Mouse (Mus musculus) kidney, adult 2 months (tissue): Measurements from ENCODE around the gene Hinfp. TPM values are rescaled to one million over a fixed set of nuclear protein-coding genes. Genes with fewer than 3 reads are reported as not detected.
A peak's percentile ranks its signal among the peaks of the same experiment; 100 is the strongest.

Source experiments
- DNase-seq: peaks from one replicate; pipeline ENCODE4 v3.0.0; 2021
- H3K27ac ChIP-seq: fragments of 200-500 bp; 2 replicates; pipeline ENCODE4 v1.5.1; 2012; ENCODE audit warnings: low read depth, low read length, control low read depth, inconsistent platforms; ENCODE audit not compliant: insufficient read depth
- H3K27me3 ChIP-seq: fragments of 200-500 bp; replicated peaks from 2 replicates; pipeline ENCODE4 v1.6.1; 2012; ENCODE audit warnings: mild to moderate bottlenecking, moderate library complexity, low read length, inconsistent platforms; ENCODE audit not compliant: control insufficient read depth, insufficient read depth
- H3K36me3 ChIP-seq: fragments of 200-500 bp; 2 replicates; pipeline ENCODE4 v1.6.1; 2012; ENCODE audit warnings: mild to moderate bottlenecking, moderate library complexity, low read length, inconsistent platforms; ENCODE audit not compliant: control insufficient read depth, insufficient read depth
- H3K4me1 ChIP-seq: fragments of 200-500 bp; 2 replicates; pipeline ENCODE4 v1.6.1; 2011; ENCODE audit warnings: low read length; ENCODE audit not compliant: control insufficient read depth, insufficient read depth
- H3K4me3 ChIP-seq: fragments of 200-500 bp; 2 replicates; pipeline ENCODE4 v1.5.1; 2011; ENCODE audit warnings: mild to moderate bottlenecking, low read depth, low read length, control low read depth; ENCODE audit not compliant: insufficient read depth
- CTCF ChIP-seq: fragments of 200-500 bp; conservative IDR thresholded peaks from 2 replicates; pipeline ENCODE4 v1.5.1; 2011; ENCODE audit warnings: low read depth, mild to moderate bottlenecking, control low read depth, low read length, moderate library complexity, mixed read lengths; ENCODE audit not compliant: insufficient read depth, insufficient read length
- POLR2A ChIP-seq: fragments of 200-500 bp; IDR thresholded peaks from one replicate; pipeline ENCODE4 v1.6.1; 2011; ENCODE audit warnings: low read depth, low read length, control low read depth
- WGBS: fragments of 180-500 bp; shearing (Covaris S2); methylation state at CpG from one replicate; pipeline ENCODE4 v1.1.7; 2018; 5-methylcytosine and 5-hydroxymethylcytosine counted together
- polyA plus RNA-seq: library from polyadenylated mRNA; depleted of rRNA; stranded (reverse); fragments of >200 nt; gene quantifications from 2 replicates; pipeline ENCODE4 v1.2.3, GENCODE M21; 2012

Gene Hinfp
- polyA plus RNA-seq, 1 experiment = 14.4 TPM

DNA sequence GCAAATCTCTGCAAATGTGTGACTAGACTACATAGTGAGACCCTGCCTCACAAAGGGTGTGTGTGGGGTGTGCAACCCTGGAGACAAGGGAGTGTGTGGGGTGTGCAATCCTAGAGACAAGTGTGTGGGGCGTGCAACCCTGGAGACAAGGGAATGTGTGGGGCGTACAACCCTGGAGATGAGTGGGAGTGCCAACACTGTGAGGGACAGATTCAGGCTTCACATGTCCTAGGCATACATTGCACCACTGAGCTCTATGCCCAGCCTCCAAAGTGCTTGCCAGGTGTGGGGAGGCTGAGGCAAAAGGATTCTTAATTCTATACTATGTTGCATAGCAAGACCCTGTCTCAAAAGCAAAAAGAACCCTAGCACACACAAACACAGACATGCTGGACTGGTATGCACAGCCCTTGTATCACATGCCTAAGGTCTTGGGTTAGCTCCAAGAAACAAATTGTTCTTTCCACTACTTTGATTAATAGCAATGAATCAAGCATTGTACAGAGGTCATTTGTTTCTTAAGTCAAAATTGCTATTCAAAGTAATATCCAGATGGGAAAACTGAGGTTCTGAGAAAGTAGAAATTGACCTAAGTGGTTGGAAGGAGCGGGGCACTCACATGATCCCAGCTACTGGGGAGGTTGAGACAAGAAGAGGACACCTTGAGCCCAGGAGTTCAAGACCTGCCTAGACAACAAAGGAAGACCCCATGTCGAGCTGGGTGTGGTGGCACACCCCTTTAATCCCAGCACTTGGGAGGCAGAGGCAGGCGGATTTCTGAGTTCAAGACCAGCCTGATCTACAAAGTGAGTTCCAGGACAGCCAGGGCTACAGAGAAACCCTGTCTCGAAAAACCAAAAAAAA, 40.3 kb upstream of the Hinfp start:
- no peak overlapping the region for H3K27ac ChIP-seq
- H3K36me3 ChIP-seq = peaks cover 2% of the 10 kb centered on the region; the same call in 1 of the 2 replicates
- H3K4me1 ChIP-seq = peaks cover 11% of the 10 kb centered on the region; the same call in 1 of the 2 replicates
- DNase-seq = peak; percentile 32
- H3K4me3 ChIP-seq = no peak overlapping the region
- no peaks in the 10 kb centered on the region for H3K27me3 ChIP-seq
- TF ChIP-seq CTCF (no peak), POLR2A (no peak)
- 77% methylated on average over 6 of the region's 6 CpGs for WGBS

- under 1% methylated on average over 39 of the region's 39 CpGs for WGBS
- no peaks in the 10 kb centered on the region for H3K27me3 ChIP-seq
Measured at GRCm38 (mm10) chr9:44343781-44344421, 38.4 kb upstream of the Hinfp start, which contains the start of gene Hmbs. TSS of gene Hmbs (minus strand) at chr9:44344228.

DNA sequence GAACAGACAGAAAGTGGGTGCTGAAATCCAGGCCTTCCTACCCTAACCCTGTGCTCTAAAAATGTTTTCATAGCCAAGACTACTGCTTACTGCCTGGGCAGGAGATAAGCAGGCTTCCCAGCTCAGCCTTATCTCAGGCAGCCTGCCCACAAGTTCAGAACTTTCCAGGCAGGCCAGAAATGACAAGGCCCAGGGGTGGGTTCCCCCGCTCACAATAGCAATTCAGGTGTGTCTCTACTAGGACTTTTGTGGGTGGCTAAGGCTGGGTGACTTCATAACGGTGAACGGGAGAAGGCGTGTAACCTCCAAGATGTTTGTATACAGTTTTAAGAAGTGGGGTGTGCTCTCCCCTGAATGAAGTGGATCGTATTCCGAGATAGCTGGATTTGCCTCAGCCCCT, 37.8 kb upstream of the Hinfp start:
- no peaks in the 10 kb centered on the region for H3K27me3 ChIP-seq
- H3K27ac ChIP-seq = peak overlapping the region; percentile 19
- no peak for TF ChIP-seq POLR2A
- TF ChIP-seq CTCF = no peak
- H3K36me3 ChIP-seq = no peaks in the 10 kb centered on the region
- WGBS = 6% methylated on average over 6 of the region's 6 CpGs
- peaks cover 11% of the 10 kb centered on the region; the same call in 1 of the 2 replicates for H3K4me1 ChIP-seq
- peak overlapping the region; percentile 94 for H3K4me3 ChIP-seq
- DNase-seq = no peak

More at GRCm38 (mm10) chr9:44343781-44344421, 38.4 kb upstream of the Hinfp start, which contains the start of gene Hmbs:
- peak within 1 kb of the TSS; percentile 94 for H3K4me3 ChIP-seq
- DNase-seq = peak; percentile 96
- H3K4me1 ChIP-seq = peaks cover 11% of the 10 kb centered on the region; the same call in 1 of the 2 replicates
- H3K36me3 ChIP-seq = no peaks in the 10 kb centered on the region
- peak within 1 kb of the TSS; percentile 99 for H3K27ac ChIP-seq
- TF ChIP-seq POLR2A (no peak), CTCF (no peak)

GRCm38 (mm10) chr9:44342605-44343004, 37.1 kb upstream of the Hinfp start:
- Histone ChIP-seq H3K36me3 (no peaks in the 10 kb centered on the region), H3K27ac (no peak overlapping the region), H3K4me1 (peaks cover 11% of the 10 kb centered on the region; the same call in 1 of the 2 replicates), H3K27me3 (no peaks in the 10 kb centered on the region), H3K4me3 (no peak overlapping the region)
- TF ChIP-seq CTCF (no peak), POLR2A (no peak)
- WGBS = 92% methylated on average over 1 of the region's 1 CpGs
- no peak for DNase-seq

DNA sequence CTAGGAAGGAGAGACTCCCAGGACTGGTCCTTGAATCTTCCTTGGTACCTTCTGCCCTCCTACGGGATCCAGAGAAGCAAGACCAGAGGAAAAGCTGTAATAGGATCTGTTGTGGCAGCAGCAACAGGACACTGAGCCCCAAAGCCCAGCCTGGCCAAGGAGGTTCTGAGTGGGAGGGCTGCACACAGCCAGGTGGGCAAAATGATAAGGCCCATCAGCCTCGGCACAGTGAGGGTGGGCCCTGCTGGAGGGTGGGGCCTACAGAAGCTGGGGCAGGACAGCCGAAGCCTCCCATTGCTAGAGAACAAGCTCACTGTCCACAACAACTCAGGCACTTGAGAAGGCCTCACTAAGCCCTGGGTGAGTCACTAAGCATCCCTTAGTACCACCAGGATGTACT, 36.7 kb upstream of the Hinfp start:
- TF ChIP-seq CTCF (no peak), POLR2A (no peak)
- Histone ChIP-seq H3K27ac (no peak overlapping the region), H3K27me3 (no peaks in the 10 kb centered on the region), H3K36me3 (no peaks in the 10 kb centered on the region), H3K4me3 (no peak overlapping the region), H3K4me1 (peaks cover 11% of the 10 kb centered on the region; the same call in 1 of the 2 replicates)
- DNase-seq = no peak
- WGBS = 59% methylated on average over 3 of the region's 3 CpGs

DNA sequence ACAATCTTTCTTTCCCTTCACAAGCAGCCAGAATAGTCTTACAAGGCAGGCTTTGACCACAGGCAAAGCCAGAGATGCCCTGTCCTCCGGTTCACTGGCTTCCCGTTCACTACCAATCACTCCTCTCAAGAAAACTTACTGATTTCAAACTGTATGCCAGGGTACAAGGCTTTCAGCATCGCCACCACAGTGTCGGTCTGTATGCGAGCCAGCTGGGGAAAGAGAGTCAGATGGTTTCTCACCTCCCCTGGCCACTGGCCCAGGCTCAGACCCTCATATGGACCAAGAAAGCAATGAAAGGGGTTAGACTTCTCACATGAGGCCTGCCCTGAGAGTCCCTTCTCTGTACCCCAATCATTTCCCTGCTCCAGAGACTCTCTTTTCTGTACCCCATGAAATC, 36.0 kb upstream of the Hinfp start:
- WGBS = 88% methylated on average over 5 of the region's 5 CpGs
- Histone ChIP-seq H3K4me1 (peaks cover 11% of the 10 kb centered on the region; the same call in 1 of the 2 replicates), H3K27ac (no peak overlapping the region), H3K27me3 (no peaks in the 10 kb centered on the region), H3K4me3 (no peak overlapping the region), H3K36me3 (no peaks in the 10 kb centered on the region)
- DNase-seq = no peak
- TF ChIP-seq CTCF (no peak), POLR2A (no peak)

GRCm38 (mm10) chr9:44338574-44338973, 33.1 kb upstream of the Hinfp start:
- Histone ChIP-seq H3K27ac (no peak overlapping the region), H3K4me1 (peaks cover 16% of the 10 kb centered on the region; the same call in 1 of the 2 replicates), H3K36me3 (no peaks in the 10 kb centered on the region), H3K4me3 (no peak overlapping the region), H3K27me3 (no peaks in the 10 kb centered on the region)
- 74% methylated on average over 5 of the region's 5 CpGs for WGBS
- no peak for DNase-seq
- TF ChIP-seq CTCF (0 out of 2 replicates have a peak, but pooled peaks have one; percentile 14), POLR2A (no peak)
